Mouse (Mus musculus): ENCODE results near the gene Ppp3cb.

DNA sequence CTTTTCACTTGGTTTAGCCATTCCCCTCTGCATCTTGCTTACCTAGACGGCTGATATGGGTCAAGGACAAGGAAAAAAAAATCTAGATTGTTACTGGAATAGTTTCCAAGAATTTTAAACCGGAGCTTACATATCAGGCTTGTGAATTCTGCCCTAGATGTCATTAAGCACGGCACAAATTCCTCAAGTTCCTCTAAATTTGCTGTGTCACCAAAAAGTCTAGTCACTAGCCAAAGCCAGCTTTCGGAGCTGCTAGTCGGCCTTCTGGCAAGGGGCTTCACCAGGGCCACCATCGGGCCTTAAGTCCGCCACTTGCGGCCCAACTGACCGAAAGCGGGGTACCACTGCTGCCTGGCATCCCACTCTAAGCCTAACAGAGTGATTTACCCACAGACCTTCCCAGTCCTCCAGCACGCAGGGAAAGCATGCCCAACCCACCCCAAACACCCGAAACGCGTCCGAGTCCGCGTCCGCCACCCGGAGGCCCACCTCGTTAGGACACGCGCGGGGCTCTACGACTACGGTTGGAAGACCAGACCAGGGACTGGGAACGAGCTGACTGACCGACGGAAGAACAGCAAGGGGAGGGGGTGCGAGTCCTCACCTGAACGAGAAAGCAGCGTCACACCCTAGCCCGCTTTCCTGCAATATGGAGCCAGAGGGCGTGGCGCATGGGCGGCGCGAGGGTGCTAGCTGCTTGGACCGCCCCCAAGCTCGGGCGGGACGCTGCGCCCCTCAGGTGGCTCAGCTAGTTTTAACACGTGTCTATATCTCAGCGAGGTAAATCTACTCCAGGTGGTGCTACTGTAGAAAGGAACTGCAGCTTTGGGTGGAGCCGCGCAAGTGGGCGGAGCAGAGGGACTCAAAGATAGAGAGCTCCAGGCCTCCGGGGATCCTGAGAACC, 66.8 kb downstream of the Ppp3cb start, which contains the start of gene Anxa7:
- TF ChIP-seq POLR2A (IDR thresholded peaks at IDR 0.05; ENCODE audit: borderline replicate concordance, control insufficient read depth, low read depth, low read length) (peak; percentile 73), CTCF (IDR thresholded peaks at IDR 0.05; ENCODE audit: control insufficient read depth, insufficient read depth, low read length) (peak; percentile 1; the same call in 1 of the 2 replicates)

All from bone marrow, adult 2 months (tissue).